Mouse (Mus musculus) limb, embryonic 14.5 days (tissue): ENCODE data around the gene Fus. TPM values are rescaled to one million over a fixed set of nuclear protein-coding genes. Genes with fewer than 3 reads are reported as not detected.

Experiments used
- ATAC-seq: fragments of 200-750 bp; cut with Nextera tagmentation; 2 replicates; pipeline ENCODE4 v1.8.0; 2017; ENCODE audit warnings: low read depth, moderate number of reproducible peaks, moderate TSS enrichment; ENCODE audit not compliant: low FRiP score
- DNase-seq: peaks from one replicate; pipeline ENCODE4 v3.0.0-alpha.2; 2015; ENCODE audit warnings: low spot score
- H3K27ac ChIP-seq: fragments of 300-500 bp; sonication (generic); replicated peaks from 2 replicates; pipeline ENCODE4 v1.5.1; 2014; ENCODE audit warnings: low read depth, mild to moderate bottlenecking, low read length, moderate library complexity, mixed read lengths
- H3K27me3 ChIP-seq: fragments of 300-500 bp; sonication (generic); 2 replicates; pipeline ENCODE4 v1.6.1; 2014; ENCODE audit warnings: low read length, mixed read lengths; ENCODE audit not compliant: control insufficient read depth, insufficient read depth
- H3K36me3 ChIP-seq: fragments of 300-500 bp; sonication (generic); 2 replicates; pipeline ENCODE4 v1.6.1; 2014; ENCODE audit warnings: mild to moderate bottlenecking, low read length, moderate library complexity, mixed read lengths; ENCODE audit not compliant: control insufficient read depth, insufficient read depth
- H3K4me1 ChIP-seq: fragments of 300-500 bp; sonication (generic); 2 replicates; pipeline ENCODE4 v1.6.1; 2014; ENCODE audit warnings: antibody characterized with exemption, low read length, mixed read lengths; ENCODE audit not compliant: control insufficient read depth, insufficient read depth
- H3K4me2 ChIP-seq: fragments of 300-500 bp; sonication (generic); replicated peaks from 2 replicates; pipeline ENCODE4 v1.6.1; 2014; ENCODE audit warnings: low read depth, mild to moderate bottlenecking, low read length, moderate library complexity; ENCODE audit not compliant: severe bottlenecking
- H3K4me3 ChIP-seq: fragments of 300-500 bp; sonication (generic); replicated peaks from 2 replicates; pipeline ENCODE4 v1.5.1; 2014; ENCODE audit warnings: low read length
- H3K9ac ChIP-seq: fragments of 300-500 bp; sonication (generic); 2 replicates; pipeline ENCODE4 v1.6.1; 2014; ENCODE audit warnings: mild to moderate bottlenecking, low read depth, low read length, moderate library complexity; ENCODE audit not compliant: severe bottlenecking
- H3K9me3 ChIP-seq: fragments of 300-500 bp; sonication (generic); 2 replicates; pipeline ENCODE4 v1.6.1; 2016; ENCODE audit warnings: low read length; ENCODE audit not compliant: control insufficient read depth
- POLR2A ChIP-seq: fragments of 200-500 bp; IDR thresholded peaks from 2 replicates; pipeline ENCODE4 v1.8.0; 2012; ENCODE audit warnings: inconsistent platforms, mild to moderate bottlenecking, moderate library complexity, borderline replicate concordance; ENCODE audit not compliant: insufficient read depth, insufficient read length; ENCODE audit errors: extremely low read depth
- WGBS: fragments of 180-500 bp; shearing (Covaris S2); extraction: QIAGEN DNeasy Blood & Tissue Kit; methylation state at CpG from one replicate; pipeline ENCODE4 v1.1.7; 2014; 5-methylcytosine and 5-hydroxymethylcytosine counted together
- polyA plus RNA-seq, 2 experiments: library from polyadenylated mRNA; depleted of rRNA in 1 of 2; stranded (reverse) in 1 of 2; unstranded in 1 of 2; fragments of >200 nt; fragmentation: Nextera tagmentation in 1 of 2; extraction: Ambion mirVana in 1 of 2; gene quantifications; 2 replicates each; pipeline versions ENCODE4 v1.2.1 to v1.2.3; 2012 to 2014

The Fus gene
- polyA plus RNA-seq, 2 experiments = 60.9 to 999 TPM

DNA sequence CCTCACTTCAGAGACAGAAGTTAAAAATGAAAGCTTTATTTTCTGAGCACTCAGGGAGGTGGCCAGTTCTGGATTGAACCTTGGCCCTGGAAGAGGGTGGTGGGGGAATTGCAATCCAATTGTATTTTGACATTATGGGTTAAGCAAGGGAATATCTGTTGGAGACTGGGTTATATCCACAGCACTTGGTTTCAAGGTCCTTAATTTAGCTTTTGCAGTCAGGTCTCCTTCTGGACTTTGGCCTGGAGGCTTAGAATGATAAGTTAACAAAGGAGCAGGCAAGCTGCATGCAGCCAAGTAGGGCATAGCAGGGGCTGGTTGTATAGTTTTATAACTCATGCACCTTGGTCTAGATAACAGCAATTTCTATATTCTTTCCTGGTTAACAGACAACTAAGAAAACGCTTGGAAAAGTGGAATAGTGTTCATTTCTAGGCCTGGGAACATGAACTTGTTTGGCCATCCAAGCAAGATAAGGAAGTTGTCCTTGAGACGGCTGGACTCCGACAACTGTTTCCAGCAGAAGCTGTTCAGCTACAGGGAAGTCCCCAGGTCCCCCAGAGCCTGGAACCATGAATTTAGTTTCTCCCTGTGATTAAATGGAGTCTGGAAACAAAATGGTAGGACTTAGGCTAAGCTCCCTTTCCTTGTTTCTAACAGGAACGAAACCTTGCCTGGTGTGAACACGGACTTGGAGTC, 65.2 kb downstream of the Fus start:
- Histone ChIP-seq H3K27me3 (no peaks in the 10 kb centered on the region), H3K36me3 (no peaks in the 10 kb centered on the region), H3K4me1 (no peaks in the 10 kb centered on the region), H3K4me2 (no peak overlapping the region), H3K4me3 (no peak overlapping the region), H3K9ac (no peak overlapping the region), H3K27ac (no peak overlapping the region), H3K9me3 (no peaks in the 10 kb centered on the region)
- DNase-seq = no peak
- no peak for ATAC-seq
- TF ChIP-seq POLR2A = no peak
- 94% methylated on average over 5 of the region's 5 CpGs for WGBS

DNA sequence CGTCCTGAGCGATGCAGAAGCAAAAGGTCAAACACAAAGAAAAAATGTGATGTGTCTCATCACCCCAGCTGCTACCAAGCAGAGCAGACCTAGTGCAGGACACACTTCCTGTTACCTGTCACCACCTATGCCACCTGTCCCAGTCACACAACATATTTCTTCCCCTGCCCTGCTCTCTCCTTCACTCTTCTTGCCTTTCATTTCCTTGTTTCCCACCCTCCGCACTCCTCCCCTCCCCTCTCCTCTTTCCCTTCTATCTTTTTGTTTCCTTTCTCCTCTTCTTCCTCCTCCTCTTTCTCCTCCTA, 65.7 kb downstream of the Fus start:
- Histone ChIP-seq H3K9me3 (no peaks in the 10 kb centered on the region), H3K4me1 (no peaks in the 10 kb centered on the region), H3K4me3 (no peak overlapping the region), H3K4me2 (no peak overlapping the region), H3K36me3 (no peaks in the 10 kb centered on the region), H3K27ac (no peak overlapping the region), H3K27me3 (no peaks in the 10 kb centered on the region), H3K9ac (no peak overlapping the region)
- ATAC-seq (no peak), DNase-seq (no peak)
- 88% methylated on average over 3 of the region's 3 CpGs for WGBS
- no peak for TF ChIP-seq POLR2A

DNA sequence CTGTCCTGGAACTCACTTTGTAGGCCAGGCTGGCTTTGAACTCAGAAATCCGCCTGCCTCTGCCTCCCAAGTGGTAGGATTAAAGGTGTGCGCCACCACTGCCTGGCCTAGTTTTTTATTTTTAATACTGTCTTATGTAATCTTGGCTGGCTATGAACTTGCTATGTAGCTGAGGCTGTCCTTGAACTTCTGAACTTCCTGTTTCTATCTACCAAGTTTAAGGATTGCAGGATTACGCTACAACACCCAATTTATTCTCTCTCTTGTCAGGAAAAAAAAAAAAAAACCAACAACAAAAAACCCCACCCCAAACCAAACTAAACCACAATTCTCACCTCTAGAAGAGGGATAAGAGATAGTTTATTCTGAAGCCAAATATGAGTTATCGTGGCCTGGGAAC, 66.4 kb downstream of the Fus start:
- H3K27ac ChIP-seq = no peak overlapping the region
- H3K9me3 ChIP-seq = no peaks in the 10 kb centered on the region
- H3K4me3 ChIP-seq = no peak overlapping the region
- WGBS = 91% methylated on average over 4 of the region's 4 CpGs
- no peak overlapping the region for H3K4me2 ChIP-seq
- H3K36me3 ChIP-seq = no peaks in the 10 kb centered on the region
- no peak for TF ChIP-seq POLR2A
- H3K4me1 ChIP-seq = no peaks in the 10 kb centered on the region
- DNase-seq = no peak
- no peaks in the 10 kb centered on the region for H3K27me3 ChIP-seq
- H3K9ac ChIP-seq = no peak overlapping the region
- no peak for ATAC-seq

Other genes starting within 250 kb of the Fus start
- 0.03 TPM in 1 of 2 replicates, not detected in the other for gene Ctf2, start 235.3 kb upstream of the Fus start, polyA plus RNA-seq (2012; rRNA removed)
- 0.22 and 0.34 TPM in 2 replicates for gene Ctf2, start 235.3 kb upstream of the Fus start, polyA plus RNA-seq (2014; fragmentation: Nextera tagmentation; extraction: Ambion mirVana)
- gene Fbxl19, start 222.9 kb upstream of the Fus start, polyA plus RNA-seq (2012; rRNA removed) = 64.5 and 81.3 TPM in 2 replicates
- gene Fbxl19, start 222.9 kb upstream of the Fus start, polyA plus RNA-seq (2014; fragmentation: Nextera tagmentation; extraction: Ambion mirVana) = 4.4 and 6.8 TPM in 2 replicates
- 22.8 and 29.6 TPM in 2 replicates for gene Orai3, start 197.6 kb upstream of the Fus start, polyA plus RNA-seq (2012; rRNA removed)
- 10.5 and 11.6 TPM in 2 replicates for gene Orai3, start 197.6 kb upstream of the Fus start, polyA plus RNA-seq (2014; fragmentation: Nextera tagmentation; extraction: Ambion mirVana)
- 29.7 and 31.8 TPM in 2 replicates for gene Setd1a, start 190.8 kb upstream of the Fus start, polyA plus RNA-seq (2012; rRNA removed)
- 27.3 and 32.0 TPM in 2 replicates for gene Setd1a, start 190.8 kb upstream of the Fus start, polyA plus RNA-seq (2014; fragmentation: Nextera tagmentation; extraction: Ambion mirVana)
- gene Gm49388, start 181.8 kb upstream of the Fus start, polyA plus RNA-seq (2012; rRNA removed) = 0.44 and 0.61 TPM in 2 replicates
- gene Gm49388, start 181.8 kb upstream of the Fus start, polyA plus RNA-seq (2014; fragmentation: Nextera tagmentation; extraction: Ambion mirVana) = not detected in 2 replicates
- 28.0 and 28.7 TPM in 2 replicates for gene Hsd3b7, start 166.9 kb upstream of the Fus start, polyA plus RNA-seq (2012; rRNA removed)
- gene Hsd3b7, start 166.9 kb upstream of the Fus start, polyA plus RNA-seq (2014; fragmentation: Nextera tagmentation; extraction: Ambion mirVana) = 14.3 and 16.5 TPM in 2 replicates
- 116 and 147 TPM in 2 replicates for gene Stx4a, start 143.2 kb upstream of the Fus start, polyA plus RNA-seq (2012; rRNA removed)
- gene Stx4a, start 143.2 kb upstream of the Fus start, polyA plus RNA-seq (2014; fragmentation: Nextera tagmentation; extraction: Ambion mirVana) = 38.8 and 41.0 TPM in 2 replicates
- 43.9 and 52.1 TPM in 2 replicates for gene Stx1b, start 142.9 kb upstream of the Fus start, polyA plus RNA-seq (2012; rRNA removed)
- 4.0 and 6.3 TPM in 2 replicates for gene Stx1b, start 142.9 kb upstream of the Fus start, polyA plus RNA-seq (2014; fragmentation: Nextera tagmentation; extraction: Ambion mirVana)
- gene Zfp646, start 91.2 kb upstream of the Fus start, polyA plus RNA-seq (2012; rRNA removed) = 19.1 and 20.1 TPM in 2 replicates
- 12.4 and 15.3 TPM in 2 replicates for gene Zfp646, start 91.2 kb upstream of the Fus start, polyA plus RNA-seq (2014; fragmentation: Nextera tagmentation; extraction: Ambion mirVana)
- 11.0 and 14.9 TPM in 2 replicates for gene Zfp668, start 90.6 kb upstream of the Fus start, polyA plus RNA-seq (2012; rRNA removed)
- gene Zfp668, start 90.6 kb upstream of the Fus start, polyA plus RNA-seq (2014; fragmentation: Nextera tagmentation; extraction: Ambion mirVana) = 10.9 and 14.8 TPM in 2 replicates
- gene Prss53, start 76.5 kb upstream of the Fus start, polyA plus RNA-seq (2012; rRNA removed) = 6.9 and 9.6 TPM in 2 replicates
- 1.3 and 2.0 TPM in 2 replicates for gene Prss53, start 76.5 kb upstream of the Fus start, polyA plus RNA-seq (2014; fragmentation: Nextera tagmentation; extraction: Ambion mirVana)
- gene Gm21974, start 72.0 kb upstream of the Fus start, polyA plus RNA-seq (2012; rRNA removed) = not detected in 2 replicates
- not detected in 2 replicates for gene Gm21974, start 72.0 kb upstream of the Fus start, polyA plus RNA-seq (2014; fragmentation: Nextera tagmentation; extraction: Ambion mirVana)
- gene Vkorc1, start 71.8 kb upstream of the Fus start, polyA plus RNA-seq (2012; rRNA removed) = 242 and 335 TPM in 2 replicates
- gene Vkorc1, start 71.8 kb upstream of the Fus start, polyA plus RNA-seq (2014; fragmentation: Nextera tagmentation; extraction: Ambion mirVana) = 244 and 256 TPM in 2 replicates
- gene Bckdk, start 63.4 kb upstream of the Fus start, polyA plus RNA-seq (2012; rRNA removed) = 67.0 and 94.6 TPM in 2 replicates
- 116 and 122 TPM in 2 replicates for gene Bckdk, start 63.4 kb upstream of the Fus start, polyA plus RNA-seq (2014; fragmentation: Nextera tagmentation; extraction: Ambion mirVana)
- gene Kat8, start 54.9 kb upstream of the Fus start, polyA plus RNA-seq (2012; rRNA removed) = 35.2 and 43.4 TPM in 2 replicates
- 39.1 and 45.4 TPM in 2 replicates for gene Kat8, start 54.9 kb upstream of the Fus start, polyA plus RNA-seq (2014; fragmentation: Nextera tagmentation; extraction: Ambion mirVana)
- gene Prss8, start 37.4 kb upstream of the Fus start, polyA plus RNA-seq (2012; rRNA removed) = 6.3 and 7.0 TPM in 2 replicates
- 6.2 and 7.0 TPM in 2 replicates for gene Prss8, start 37.4 kb upstream of the Fus start, polyA plus RNA-seq (2014; fragmentation: Nextera tagmentation; extraction: Ambion mirVana)
- 14.5 and 16.9 TPM in 2 replicates for gene Prss36, start 20.7 kb upstream of the Fus start, polyA plus RNA-seq (2012; rRNA removed)
- 11.7 and 14.1 TPM in 2 replicates for gene Prss36, start 20.7 kb upstream of the Fus start, polyA plus RNA-seq (2014; fragmentation: Nextera tagmentation; extraction: Ambion mirVana)
- 53.1 and 59.3 TPM in 2 replicates for gene Pycard, start 26.4 kb downstream of the Fus start, polyA plus RNA-seq (2012; rRNA removed)
- gene Pycard, start 26.4 kb downstream of the Fus start, polyA plus RNA-seq (2014; fragmentation: Nextera tagmentation; extraction: Ambion mirVana) = 98.3 and 132 TPM in 2 replicates
- gene Trim72, start 36.5 kb downstream of the Fus start, polyA plus RNA-seq (2012; rRNA removed) = 22.8 and 26.6 TPM in 2 replicates
- 1.7 and 2.2 TPM in 2 replicates for gene Trim72, start 36.5 kb downstream of the Fus start, polyA plus RNA-seq (2014; fragmentation: Nextera tagmentation; extraction: Ambion mirVana)
- 2.4 and 2.5 TPM in 2 replicates for gene Itgam, start 95.2 kb downstream of the Fus start, polyA plus RNA-seq (2012; rRNA removed)
- 1.1 and 1.2 TPM in 2 replicates for gene Itgam, start 95.2 kb downstream of the Fus start, polyA plus RNA-seq (2014; fragmentation: Nextera tagmentation; extraction: Ambion mirVana)
- 0.01 TPM in 1 of 2 replicates, not detected in the other for gene Gm49368, start 95.2 kb downstream of the Fus start, polyA plus RNA-seq (2012; rRNA removed)
- gene Gm49368, start 95.2 kb downstream of the Fus start, polyA plus RNA-seq (2014; fragmentation: Nextera tagmentation; extraction: Ambion mirVana) = not detected in 2 replicates
- 0.14 and 0.18 TPM in 2 replicates for gene Itgax, start 162.1 kb downstream of the Fus start, polyA plus RNA-seq (2012; rRNA removed)
- gene Itgax, start 162.1 kb downstream of the Fus start, polyA plus RNA-seq (2014; fragmentation: Nextera tagmentation; extraction: Ambion mirVana) = 0.06 and 0.17 TPM in 2 replicates
- not detected in 2 replicates for gene Itgad, start 186.9 kb downstream of the Fus start, polyA plus RNA-seq (2012; rRNA removed)
- not detected in 2 replicates for gene Itgad, start 186.9 kb downstream of the Fus start, polyA plus RNA-seq (2014; fragmentation: Nextera tagmentation; extraction: Ambion mirVana)
- gene Cox6a2, start 238.9 kb downstream of the Fus start, polyA plus RNA-seq (2012; rRNA removed) = 53.8 and 80.3 TPM in 2 replicates
- gene Cox6a2, start 238.9 kb downstream of the Fus start, polyA plus RNA-seq (2014; fragmentation: Nextera tagmentation; extraction: Ambion mirVana) = 40.2 and 70.8 TPM in 2 replicates